Mouse (Mus musculus): ENCODE data around the gene Mapk10.
A peak's percentile ranks its signal among the peaks of the same experiment; 100 is the strongest.

Gene Mapk10

GRCm38 (mm10) chr5:103048011-103048410 lies 163.1 kb downstream of the Mapk10 start:
- no peak for DNase-seq (ENCODE audit: low spot score)

DNA sequence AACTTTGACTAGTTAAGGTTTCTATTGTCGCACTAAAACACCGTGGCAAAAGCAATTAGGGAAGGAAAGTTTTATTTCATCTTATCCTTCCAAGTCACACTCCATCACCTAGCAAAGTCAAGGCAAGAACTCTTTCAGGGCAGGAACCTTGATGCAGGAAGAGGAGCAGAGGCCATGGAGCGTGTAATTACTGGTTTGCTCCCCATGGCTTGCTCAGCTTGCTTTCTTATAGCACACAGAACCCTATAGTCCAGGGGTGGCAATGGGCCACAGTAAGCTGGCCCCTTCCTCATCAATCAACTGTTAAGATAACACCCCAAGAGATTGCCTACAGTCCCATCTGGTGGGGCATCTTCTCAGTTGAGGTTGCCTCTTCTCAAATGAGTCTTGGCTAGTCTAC lies 173.4 kb downstream of the Mapk10 start:
- no peak for DNase-seq (ENCODE audit: low spot score)

DNA sequence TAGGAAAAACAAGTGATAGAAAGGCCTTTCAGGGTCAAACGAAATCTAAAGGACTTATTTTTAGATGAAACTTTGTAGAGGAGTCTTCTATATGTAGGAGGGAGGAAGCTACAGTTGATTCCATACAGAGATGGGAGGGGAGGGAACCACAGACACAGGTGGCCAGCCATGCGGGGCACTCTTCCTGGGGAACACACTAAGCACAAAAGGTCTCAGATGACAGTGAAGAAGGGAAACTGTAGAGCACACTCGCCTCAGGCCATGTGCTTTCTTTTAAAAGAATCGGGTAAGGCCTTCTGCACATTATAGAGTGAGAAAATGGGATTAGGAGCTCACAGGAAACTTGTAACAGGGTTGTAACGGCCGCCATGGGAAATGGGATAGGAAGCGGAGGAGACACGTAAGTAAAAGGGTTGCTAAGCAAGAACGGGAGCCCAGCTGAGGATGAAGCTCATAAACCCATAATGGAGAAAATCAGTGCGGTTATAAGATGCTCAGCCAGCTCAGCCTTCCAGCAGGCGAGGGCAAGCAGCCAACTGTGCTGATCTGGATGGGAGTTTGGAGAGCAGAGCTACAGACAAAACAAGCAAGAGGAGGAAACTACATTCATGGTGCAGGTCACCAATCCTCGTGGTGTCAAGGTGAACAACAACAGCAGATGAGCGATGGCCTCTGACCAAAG lies 182.1 kb downstream of the Mapk10 start:
- no peak for DNase-seq (ENCODE audit: low spot score)

GRCm38 (mm10) chr5:103022504-103023172 lies 188.5 kb downstream of the Mapk10 start:
- DNase-seq (ENCODE audit: low spot score), result no peak

GRCm38 (mm10) chr5:103021479-103021878 lies 189.7 kb downstream of the Mapk10 start:
- no peak for DNase-seq (ENCODE audit: low spot score)

DNA sequence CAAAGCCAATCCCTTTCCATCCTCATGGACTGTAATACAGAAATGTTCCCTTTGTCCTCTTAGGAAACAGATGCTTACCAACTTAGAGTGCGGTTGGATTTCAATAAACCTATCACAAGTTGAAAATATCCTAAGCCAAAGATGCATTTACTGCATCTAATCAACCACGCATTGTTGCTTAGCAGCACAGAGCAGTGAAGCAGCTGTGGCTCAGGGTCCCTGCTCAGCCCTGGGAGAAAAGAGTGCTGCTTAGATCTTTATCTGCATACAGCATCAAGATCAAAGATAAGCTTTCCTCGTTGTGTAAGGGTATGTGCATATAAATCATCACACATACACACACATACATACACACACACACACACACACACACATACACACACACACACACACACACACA lies 190.2 kb downstream of the Mapk10 start:
- no peak for DNase-seq (ENCODE audit: low spot score)

GRCm38 (mm10) chr5:103020127-103020526 lies 191.0 kb downstream of the Mapk10 start:
- no peak for DNase-seq (ENCODE audit: low spot score)

DNA sequence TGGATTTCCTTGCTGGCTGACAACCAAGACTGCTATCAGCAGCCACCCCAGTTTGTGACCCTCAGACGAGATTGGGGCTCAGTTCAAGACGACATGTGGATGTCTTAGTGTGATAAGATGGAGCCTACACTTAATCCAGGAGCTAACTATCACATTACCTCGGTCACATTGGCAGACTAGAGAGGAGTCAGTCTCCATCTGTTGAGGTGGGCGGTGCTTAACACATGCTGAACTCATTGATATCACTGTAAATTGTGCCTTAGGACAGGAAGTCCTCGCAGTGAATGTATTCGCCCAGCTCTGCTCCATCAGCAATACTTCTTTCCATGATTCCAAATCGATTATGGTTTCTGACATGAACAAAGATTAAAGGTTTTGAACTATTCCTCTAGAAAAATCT lies 193.5 kb downstream of the Mapk10 start:
- no peak for DNase-seq (ENCODE audit: low spot score)

DNA sequence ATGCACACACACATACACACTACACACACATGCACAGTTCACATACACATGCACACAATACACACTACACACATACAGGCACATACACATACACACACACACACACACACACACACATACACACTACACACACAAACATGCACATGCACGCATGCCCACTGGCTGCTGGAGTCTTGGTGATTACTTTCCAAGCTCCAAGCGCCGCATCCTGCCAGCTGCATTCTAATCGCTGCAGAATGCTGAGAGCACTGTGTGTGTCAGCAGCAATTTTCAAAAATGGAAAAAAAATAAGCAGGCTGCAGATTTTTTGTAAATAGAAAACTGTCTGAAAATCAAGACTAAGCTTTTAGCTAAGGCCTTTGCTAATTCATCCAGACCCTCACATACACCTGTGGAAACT lies 196.8 kb downstream of the Mapk10 start:
- no peak for DNase-seq (ENCODE audit: low spot score)

DNA sequence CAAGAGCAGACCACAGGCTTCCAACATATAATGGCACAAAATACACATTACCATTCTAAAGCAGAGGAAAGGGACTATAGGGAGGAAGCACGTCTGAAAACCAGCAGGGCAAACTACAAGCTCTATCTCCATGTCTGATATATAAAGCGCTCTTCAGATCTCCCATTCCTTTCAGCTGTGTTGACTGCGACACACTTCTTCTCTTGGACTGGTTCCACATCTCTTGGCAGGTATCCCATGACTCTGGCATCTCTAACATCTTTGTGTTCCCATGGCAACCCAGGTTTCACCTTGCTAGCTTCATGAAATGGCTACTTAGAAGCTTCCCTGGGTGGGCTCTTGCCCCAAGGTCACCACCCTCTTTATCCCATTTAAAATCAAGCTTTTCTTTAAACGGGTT lies 202.2 kb downstream of the Mapk10 start:
- no peak for DNase-seq (ENCODE audit: low spot score)

DNA sequence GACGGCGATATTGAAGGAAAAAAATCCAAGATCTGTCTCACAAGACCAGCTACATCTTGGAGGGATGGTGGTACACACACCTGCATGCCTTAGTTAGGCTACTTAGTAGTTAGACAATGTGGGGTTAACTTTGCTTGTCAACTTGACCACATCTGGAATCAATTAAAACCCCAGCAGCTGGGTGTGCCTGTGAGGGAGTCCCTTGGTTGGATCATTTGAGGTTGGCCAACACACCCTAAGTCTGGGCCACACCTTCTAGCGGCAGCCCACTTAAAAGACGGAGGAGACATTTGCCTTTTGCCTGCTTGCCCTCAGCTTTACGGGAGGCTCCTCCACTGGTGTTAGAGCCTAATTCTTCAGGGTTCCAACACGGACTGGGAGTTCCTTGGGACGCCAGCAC lies 209.0 kb downstream of the Mapk10 start:
- peak; percentile 27 for DNase-seq (ENCODE audit: low spot score)

DNA sequence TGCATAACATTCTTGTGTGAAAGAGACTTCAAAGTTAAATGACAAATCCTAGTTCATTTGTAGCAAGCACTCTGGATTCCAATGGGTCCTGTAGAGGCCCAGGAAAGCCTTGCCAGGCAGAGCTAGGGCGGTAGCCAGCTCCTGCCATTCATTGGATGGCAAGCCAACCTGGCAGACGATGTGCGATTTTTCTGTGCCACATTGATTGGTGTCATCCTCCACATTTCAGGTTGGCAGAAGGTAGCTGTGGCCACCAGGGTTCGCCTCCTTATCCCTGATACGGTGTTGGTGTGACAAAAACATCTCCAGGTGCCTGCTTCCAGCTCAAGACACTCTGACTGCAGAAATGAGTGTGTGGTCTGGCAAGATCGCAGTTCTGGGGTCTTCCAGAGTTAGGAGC lies 210.6 kb downstream of the Mapk10 start:
- no peak for DNase-seq (ENCODE audit: low spot score)

DNA sequence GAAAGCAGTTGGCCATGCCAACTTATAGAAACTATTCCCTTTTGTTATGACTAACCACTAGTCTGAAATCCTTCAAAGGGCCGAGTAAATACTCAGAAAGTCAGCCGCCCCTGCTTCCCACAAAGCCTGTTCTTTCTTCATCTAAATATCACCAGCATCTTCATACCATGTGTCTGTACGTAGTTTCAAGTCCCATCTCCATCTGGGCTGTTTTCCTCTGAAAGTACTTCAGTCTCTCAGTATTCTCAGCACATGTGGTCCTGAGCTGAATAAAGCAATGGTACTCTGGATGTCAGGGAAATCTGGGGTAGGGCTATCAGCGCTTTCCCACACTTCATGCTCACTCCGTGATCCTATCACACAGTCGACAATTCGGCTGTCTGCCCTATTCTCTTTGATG lies 212.6 kb downstream of the Mapk10 start:
- no peak for DNase-seq (ENCODE audit: low spot score)

- no peak for DNase-seq (ENCODE audit: low spot score)
These were observed 213.2 kb downstream of the Mapk10 start for GRCm38 (mm10) chr5:102997907-102998306.

DNA sequence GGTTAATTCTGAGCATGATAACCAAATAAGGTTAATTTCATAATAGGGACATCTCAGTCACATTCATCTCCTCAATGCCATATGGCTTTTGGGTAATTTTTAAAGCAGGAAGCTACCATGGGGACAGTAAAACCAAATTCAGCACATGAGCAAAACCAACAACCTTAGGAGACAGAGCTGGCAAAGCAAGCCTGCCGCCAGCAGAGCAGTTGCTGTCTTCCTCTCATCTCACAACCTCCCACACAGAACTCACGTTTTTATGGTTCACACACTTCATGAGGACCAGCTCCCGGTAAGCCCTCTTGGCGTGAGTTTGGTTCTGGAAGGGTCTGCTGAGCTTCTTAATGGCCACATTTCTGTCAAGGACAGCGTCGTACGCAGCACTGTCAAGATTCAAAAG lies 214.8 kb downstream of the Mapk10 start:
- DNase-seq (ENCODE audit: low spot score), result no peak

- no peak for DNase-seq (ENCODE audit: low spot score)
These were observed 215.2 kb downstream of the Mapk10 start for GRCm38 (mm10) chr5:102995928-102996327.

GRCm38 (mm10) chr5:102993951-102994350 lies 217.2 kb downstream of the Mapk10 start:
- no peak for DNase-seq (ENCODE audit: low spot score)

- no peak for DNase-seq (ENCODE audit: low spot score)
These were observed 219.4 kb downstream of the Mapk10 start for GRCm38 (mm10) chr5:102991691-102992090.

DNA sequence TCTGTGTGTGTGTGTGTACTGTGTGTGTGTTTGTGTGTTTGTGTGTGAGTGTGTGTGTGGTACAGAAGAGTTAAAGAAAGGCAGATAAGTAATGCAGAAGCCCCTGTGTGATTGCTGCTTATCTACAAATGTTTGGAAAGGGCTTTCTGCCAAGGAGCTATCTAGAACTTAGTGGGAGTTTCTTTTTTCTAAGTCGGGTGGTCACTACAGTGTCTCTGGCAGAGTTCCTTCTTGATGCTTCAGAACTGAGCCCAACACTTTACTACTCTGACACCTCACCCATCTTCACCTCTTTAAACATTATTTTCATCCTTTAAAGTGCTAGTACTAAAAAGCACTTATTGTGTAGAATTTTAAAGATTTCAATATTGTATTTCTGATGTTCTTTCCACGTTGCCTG lies 232.8 kb downstream of the Mapk10 start:
- DNase-seq (ENCODE audit: low spot score), result no peak

- DNase-seq (ENCODE audit: low spot score), result no peak
These were observed 234.0 kb downstream of the Mapk10 start for GRCm38 (mm10) chr5:102977138-102977537.

- DNase-seq (ENCODE audit: low spot score), result no peak
These were observed 234.6 kb downstream of the Mapk10 start for GRCm38 (mm10) chr5:102976540-102976939.

- no peak for DNase-seq (ENCODE audit: low spot score)
These were observed 236.7 kb downstream of the Mapk10 start for GRCm38 (mm10) chr5:102974400-102974799.

- DNase-seq (ENCODE audit: low spot score), result no peak
These were observed 246.7 kb downstream of the Mapk10 start for GRCm38 (mm10) chr5:102964396-102964795.

GRCm38 (mm10) chr5:102953414-102953813 lies 257.7 kb downstream of the Mapk10 start:
- no peak for DNase-seq (ENCODE audit: low spot score)
